Mouse (Mus musculus) liver, embryonic 14.5 days (tissue): Measurements from ENCODE around the gene Bmp5.

Source experiments
- CTCF ChIP-seq: IDR thresholded peaks from 2 replicates; pipeline ENCODE4 v1.5.1; 2016; ENCODE audit warnings: antibody characterized with exemption, low read depth, control low read depth
- EP300 ChIP-seq: IDR thresholded peaks from 2 replicates; pipeline ENCODE4 v1.6.1; 2016; ENCODE audit warnings: antibody characterized with exemption, low read depth

- TF ChIP-seq CTCF (no peak), EP300 (no peak)
Measured at GRCm38 (mm10) chr9:75876333-75876732, 101.2 kb downstream of the Bmp5 start.
